Mouse (Mus musculus): ENCODE results near the gene Nr5a1. TPM values are rescaled to one million over a fixed set of nuclear protein-coding genes. Genes with fewer than 3 reads are reported as not detected.

The Nr5a1 gene
- polyA plus RNA-seq, 1 experiment from 2014 or later = 0.08 TPM

- DNase-seq (ENCODE audit: low spot score) = no peak
- Histone ChIP-seq H3K9ac (ENCODE audit: low read length) (no peak overlapping the region), H3K36me3 (ENCODE audit: control insufficient read depth, insufficient read depth, low read length) (no peaks in the 10 kb centered on the region), H3K27ac (ENCODE audit: low read depth, low read length) (no peak overlapping the region), H3K9me3 (ENCODE audit: control insufficient read depth, low read length) (no peaks in the 10 kb centered on the region), H3K4me2 (ENCODE audit: low read depth) (no peak overlapping the region), H3K27me3 (ENCODE audit: control insufficient read depth, insufficient read depth, low read length) (peaks cover 2% of the 10 kb centered on the region), H3K4me3 (ENCODE audit: low read depth, low read length) (no peak overlapping the region), H3K4me1 (ENCODE audit: control insufficient read depth, insufficient read depth, low read length) (peaks cover 12% of the 10 kb centered on the region)
- ATAC-seq (ENCODE audit: insufficient read depth, low FRiP score, low TSS enrichment) = no peak
- 64% methylated on average over 9 of the region's 9 CpGs for WGBS
Measured at GRCm38 (mm10) chr2:38695770-38696169, 18.6 kb downstream of the Nr5a1 start.

DNA sequence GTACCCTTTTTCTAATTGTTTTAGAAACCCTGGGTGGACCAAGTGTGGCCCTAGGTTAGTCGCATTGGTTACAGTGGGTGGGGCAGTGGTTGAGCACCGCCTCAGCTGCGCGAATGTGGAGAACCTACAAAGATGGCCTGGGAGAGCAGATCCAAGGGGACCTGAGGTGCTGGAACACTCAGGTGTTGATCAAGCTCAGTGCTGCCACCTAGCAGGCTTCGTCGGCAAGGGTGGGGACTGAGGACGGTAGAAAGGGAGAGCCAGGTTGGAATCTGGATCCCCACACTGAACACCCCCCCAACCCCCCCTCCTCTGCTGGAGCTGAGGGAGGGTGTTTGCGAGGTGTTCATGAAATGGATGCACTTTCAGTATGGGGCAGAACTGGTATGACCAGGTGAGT is 22.8 kb downstream of the Nr5a1 start:
- Histone ChIP-seq H3K9ac (ENCODE audit: low read length) (no peak overlapping the region), H3K27ac (ENCODE audit: low read depth, low read length) (no peak overlapping the region), H3K9me3 (ENCODE audit: control insufficient read depth, low read length) (no peaks in the 10 kb centered on the region), H3K4me2 (ENCODE audit: low read depth) (no peak overlapping the region), H3K27me3 (ENCODE audit: control insufficient read depth, insufficient read depth, low read length) (no peaks in the 10 kb centered on the region), H3K36me3 (ENCODE audit: control insufficient read depth, insufficient read depth, low read length) (no peaks in the 10 kb centered on the region), H3K4me3 (ENCODE audit: low read depth, low read length) (no peak overlapping the region), H3K4me1 (ENCODE audit: control insufficient read depth, insufficient read depth, low read length) (peaks cover 12% of the 10 kb centered on the region; the same call in 1 of the 2 replicates)
- no peak for ATAC-seq (ENCODE audit: insufficient read depth, low FRiP score, low TSS enrichment)
- DNase-seq (ENCODE audit: low spot score) = peak; percentile 50
- WGBS = 17% methylated on average over 8 of the region's 8 CpGs

DNA sequence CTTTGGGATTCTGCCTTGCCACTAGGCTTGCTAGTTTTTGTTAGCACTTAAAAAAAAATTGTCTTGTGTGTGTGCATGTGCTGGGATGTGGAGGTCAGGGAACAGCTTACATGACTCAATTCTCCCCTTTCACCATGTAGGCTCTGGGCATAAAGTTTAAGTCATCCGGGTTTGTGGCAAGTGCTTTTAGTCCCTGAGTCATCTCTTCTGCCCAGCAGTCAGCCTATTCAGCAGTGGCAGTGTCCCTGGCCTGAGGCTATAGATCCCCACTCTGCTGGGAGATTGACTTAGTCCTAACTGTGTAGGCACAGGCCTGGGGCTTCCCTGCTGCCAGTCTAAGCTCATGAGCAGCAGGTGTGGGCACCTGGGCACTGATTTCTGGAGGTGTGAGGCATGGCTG is 24.5 kb downstream of the Nr5a1 start:
- H3K27me3 ChIP-seq (ENCODE audit: control insufficient read depth, insufficient read depth, low read length) = no peaks in the 10 kb centered on the region
- no peaks in the 10 kb centered on the region for H3K9me3 ChIP-seq (ENCODE audit: control insufficient read depth, low read length)
- H3K36me3 ChIP-seq (ENCODE audit: control insufficient read depth, insufficient read depth, low read length) = no peaks in the 10 kb centered on the region
- H3K9ac ChIP-seq (ENCODE audit: low read length) = no peak overlapping the region
- no peak overlapping the region for H3K27ac ChIP-seq (ENCODE audit: low read depth, low read length)
- peaks cover 9% of the 10 kb centered on the region; the same call in 1 of the 2 replicates for H3K4me1 ChIP-seq (ENCODE audit: control insufficient read depth, insufficient read depth, low read length)
- no peak for ATAC-seq (ENCODE audit: insufficient read depth, low FRiP score, low TSS enrichment)
- H3K4me3 ChIP-seq (ENCODE audit: low read depth, low read length) = no peak overlapping the region
- DNase-seq (ENCODE audit: low spot score) = no peak
- 64% methylated on average over 1 of the region's 1 CpGs for WGBS
- H3K4me2 ChIP-seq (ENCODE audit: low read depth) = no peak overlapping the region

- ATAC-seq (ENCODE audit: insufficient read depth, low FRiP score, low TSS enrichment) (peak; percentile 88), DNase-seq (ENCODE audit: low spot score) (peak; percentile 90)
- 3% methylated on average over 28 of the region's 29 CpGs for WGBS
- no peak overlapping the region for H3K27ac ChIP-seq (ENCODE audit: low read depth, low read length)
- peak overlapping the region; percentile 54 for H3K4me2 ChIP-seq (ENCODE audit: low read depth)
- H3K9me3 ChIP-seq (ENCODE audit: control insufficient read depth, low read length) = no peaks in the 10 kb centered on the region
- H3K4me1 ChIP-seq (ENCODE audit: control insufficient read depth, insufficient read depth, low read length) = peaks cover 9% of the 10 kb centered on the region; the same call in 1 of the 2 replicates
- no peaks in the 10 kb centered on the region for H3K36me3 ChIP-seq (ENCODE audit: control insufficient read depth, insufficient read depth, low read length)
- peak overlapping the region; percentile 26 for H3K4me3 ChIP-seq (ENCODE audit: low read depth, low read length)
- H3K9ac ChIP-seq (ENCODE audit: low read length) = peak overlapping the region; percentile 58
- H3K27me3 ChIP-seq (ENCODE audit: control insufficient read depth, insufficient read depth, low read length) = no peaks in the 10 kb centered on the region
Measured at GRCm38 (mm10) chr2:38688791-38689520, 25.4 kb downstream of the Nr5a1 start.

DNA sequence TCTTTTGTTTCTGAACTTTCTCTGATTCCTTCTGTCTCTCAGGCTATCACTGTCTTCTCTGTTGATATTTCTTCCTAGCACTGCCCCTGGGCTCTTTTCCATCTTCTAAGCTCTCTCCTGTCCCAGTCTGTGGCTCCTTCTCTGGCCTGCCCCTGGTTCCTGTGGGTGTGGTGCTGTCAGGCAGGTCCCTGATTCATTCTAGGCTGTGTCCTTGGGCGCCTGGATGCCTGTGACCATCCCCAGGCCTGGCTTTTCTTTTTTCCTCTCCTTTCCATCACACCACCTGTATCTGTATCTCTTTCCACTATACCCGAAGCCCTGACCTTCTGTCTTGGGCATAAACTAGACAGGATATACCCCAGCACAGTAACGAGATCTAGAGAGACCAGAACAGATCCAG is 28.6 kb downstream of the Nr5a1 start:
- H3K4me1 ChIP-seq (ENCODE audit: control insufficient read depth, insufficient read depth, low read length) = peaks cover 9% of the 10 kb centered on the region; the same call in 1 of the 2 replicates
- H3K4me2 ChIP-seq (ENCODE audit: low read depth) = no peak overlapping the region
- 75% methylated on average over 3 of the region's 3 CpGs for WGBS
- H3K9me3 ChIP-seq (ENCODE audit: control insufficient read depth, low read length) = no peaks in the 10 kb centered on the region
- no peak overlapping the region for H3K9ac ChIP-seq (ENCODE audit: low read length)
- H3K27ac ChIP-seq (ENCODE audit: low read depth, low read length) = no peak overlapping the region
- no peaks in the 10 kb centered on the region for H3K27me3 ChIP-seq (ENCODE audit: control insufficient read depth, insufficient read depth, low read length)
- no peak overlapping the region for H3K4me3 ChIP-seq (ENCODE audit: low read depth, low read length)
- ATAC-seq (ENCODE audit: insufficient read depth, low FRiP score, low TSS enrichment) (no peak), DNase-seq (ENCODE audit: low spot score) (no peak)
- H3K36me3 ChIP-seq (ENCODE audit: control insufficient read depth, insufficient read depth, low read length) = no peaks in the 10 kb centered on the region

GRCm38 (mm10) chr2:38683083-38683482 is 31.3 kb downstream of the Nr5a1 start:
- Histone ChIP-seq H3K4me2 (ENCODE audit: low read depth) (no peak overlapping the region), H3K9me3 (ENCODE audit: control insufficient read depth, low read length) (no peaks in the 10 kb centered on the region), H3K9ac (ENCODE audit: low read length) (no peak overlapping the region), H3K27ac (ENCODE audit: low read depth, low read length) (no peak overlapping the region), H3K4me1 (ENCODE audit: control insufficient read depth, insufficient read depth, low read length) (no peaks in the 10 kb centered on the region), H3K27me3 (ENCODE audit: control insufficient read depth, insufficient read depth, low read length) (no peaks in the 10 kb centered on the region), H3K36me3 (ENCODE audit: control insufficient read depth, insufficient read depth, low read length) (no peaks in the 10 kb centered on the region), H3K4me3 (ENCODE audit: low read depth, low read length) (no peak overlapping the region)
- DNase-seq (ENCODE audit: low spot score) (no peak), ATAC-seq (ENCODE audit: insufficient read depth, low FRiP score, low TSS enrichment) (no peak)
- WGBS = 88% methylated on average over 5 of the region's 5 CpGs

DNA sequence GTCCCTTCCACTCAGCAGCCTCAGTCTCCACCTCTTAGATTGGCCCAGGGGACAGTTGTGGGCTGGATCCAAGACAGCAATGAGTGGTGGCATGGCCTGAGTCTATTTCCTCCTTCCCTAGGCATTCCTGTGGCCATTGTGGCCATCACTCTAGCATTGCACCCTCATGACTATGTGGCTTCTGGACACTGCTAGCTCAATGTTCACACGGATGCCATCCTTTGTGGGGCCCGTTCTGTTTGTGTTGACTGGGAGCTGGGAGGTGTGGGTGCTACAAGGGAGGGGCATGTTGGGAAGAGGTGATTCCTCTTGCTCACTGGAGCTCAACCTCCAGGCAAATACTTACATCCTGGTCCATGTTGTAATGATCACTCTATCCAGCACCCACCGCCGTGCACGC is 32.1 kb downstream of the Nr5a1 start:
- H3K4me3 ChIP-seq (ENCODE audit: low read depth, low read length) = no peak overlapping the region
- H3K27me3 ChIP-seq (ENCODE audit: control insufficient read depth, insufficient read depth, low read length) = no peaks in the 10 kb centered on the region
- H3K4me2 ChIP-seq (ENCODE audit: low read depth) = no peak overlapping the region
- no peaks in the 10 kb centered on the region for H3K36me3 ChIP-seq (ENCODE audit: control insufficient read depth, insufficient read depth, low read length)
- no peak overlapping the region for H3K27ac ChIP-seq (ENCODE audit: low read depth, low read length)
- DNase-seq (ENCODE audit: low spot score) (no peak), ATAC-seq (ENCODE audit: insufficient read depth, low FRiP score, low TSS enrichment) (no peak)
- no peaks in the 10 kb centered on the region for H3K9me3 ChIP-seq (ENCODE audit: control insufficient read depth, low read length)
- 94% methylated on average over 5 of the region's 5 CpGs for WGBS
- no peaks in the 10 kb centered on the region for H3K4me1 ChIP-seq (ENCODE audit: control insufficient read depth, insufficient read depth, low read length)
- H3K9ac ChIP-seq (ENCODE audit: low read length) = no peak overlapping the region

GRCm38 (mm10) chr2:38678947-38679346 is 35.4 kb downstream of the Nr5a1 start:
- Histone ChIP-seq H3K4me2 (ENCODE audit: low read depth) (no peak overlapping the region), H3K4me1 (ENCODE audit: control insufficient read depth, insufficient read depth, low read length) (no peaks in the 10 kb centered on the region), H3K36me3 (ENCODE audit: control insufficient read depth, insufficient read depth, low read length) (no peaks in the 10 kb centered on the region), H3K27me3 (ENCODE audit: control insufficient read depth, insufficient read depth, low read length) (no peaks in the 10 kb centered on the region), H3K9ac (ENCODE audit: low read length) (no peak overlapping the region), H3K4me3 (ENCODE audit: low read depth, low read length) (no peak overlapping the region), H3K9me3 (ENCODE audit: control insufficient read depth, low read length) (no peaks in the 10 kb centered on the region), H3K27ac (ENCODE audit: low read depth, low read length) (no peak overlapping the region)
- DNase-seq (ENCODE audit: low spot score) (no peak), ATAC-seq (ENCODE audit: insufficient read depth, low FRiP score, low TSS enrichment) (no peak)

- no peak overlapping the region for H3K27ac ChIP-seq (ENCODE audit: low read depth, low read length)
- H3K4me2 ChIP-seq (ENCODE audit: low read depth) = no peak overlapping the region
- DNase-seq (ENCODE audit: low spot score) = no peak
- H3K9ac ChIP-seq (ENCODE audit: low read length) = no peak overlapping the region
- WGBS = 59% methylated on average over 9 of the region's 9 CpGs
- no peaks in the 10 kb centered on the region for H3K4me1 ChIP-seq (ENCODE audit: control insufficient read depth, insufficient read depth, low read length)
- peak; percentile 53 for ATAC-seq (ENCODE audit: insufficient read depth, low FRiP score, low TSS enrichment)
- H3K9me3 ChIP-seq (ENCODE audit: control insufficient read depth, low read length) = no peaks in the 10 kb centered on the region
- no peaks in the 10 kb centered on the region for H3K36me3 ChIP-seq (ENCODE audit: control insufficient read depth, insufficient read depth, low read length)
- H3K4me3 ChIP-seq (ENCODE audit: low read depth, low read length) = no peak overlapping the region
- H3K27me3 ChIP-seq (ENCODE audit: control insufficient read depth, insufficient read depth, low read length) = no peaks in the 10 kb centered on the region
Measured at GRCm38 (mm10) chr2:38675366-38675969, 38.9 kb downstream of the Nr5a1 start.
